Mouse (Mus musculus): ENCODE data around the gene Cytip.

Gene Cytip

DNA sequence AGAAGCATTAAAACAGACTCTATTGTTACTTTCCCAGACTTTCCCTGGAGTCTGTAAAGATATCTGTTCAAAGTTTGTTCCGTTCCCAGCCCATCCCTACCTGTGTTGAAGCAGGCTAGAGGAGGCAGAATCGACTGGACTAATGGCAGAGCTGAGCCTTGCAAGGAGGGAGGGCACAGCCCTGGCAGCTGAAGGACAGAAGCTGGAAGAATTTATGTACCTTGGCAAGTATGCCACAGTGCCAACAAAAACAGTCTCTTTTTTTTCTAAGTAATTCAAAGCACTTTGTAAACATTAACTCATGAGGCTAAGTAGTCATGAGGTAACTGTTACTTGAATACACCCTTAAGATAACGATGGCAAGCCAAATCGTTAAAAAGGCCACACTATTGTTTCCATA is at the start of gene Cytip:
Gene Cytip, minus strand, starts transcription at position 187 of the 400 bp plus-strand sequence.
- no peak for DNase-seq (ENCODE audit: low read depth, low spot score)

- no peak for DNase-seq (ENCODE audit: low read depth, low spot score)
Measured at GRCm38 (mm10) chr2:58240639-58241038, 45.3 kb upstream of the Cytip start.

DNA sequence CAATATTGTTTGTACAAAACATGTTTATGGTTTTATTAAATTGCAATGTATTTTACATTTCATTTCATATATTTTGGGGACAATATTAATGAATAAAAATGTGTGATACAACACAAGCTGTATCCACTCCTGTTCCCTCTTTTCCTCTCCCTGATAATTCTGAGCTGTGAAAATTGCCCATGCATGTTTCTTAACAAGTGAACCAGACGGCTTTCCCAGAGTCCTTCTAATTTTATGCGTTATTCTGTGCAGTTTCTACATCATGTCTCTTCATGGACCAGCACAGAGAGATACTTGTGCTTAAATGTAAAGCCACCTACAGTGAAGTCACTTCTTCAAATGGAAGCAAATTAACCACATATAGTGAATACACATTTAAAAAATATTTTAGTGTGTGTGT is 42.2 kb upstream of the Cytip start:
- no peak for DNase-seq (ENCODE audit: low read depth, low spot score)

DNA sequence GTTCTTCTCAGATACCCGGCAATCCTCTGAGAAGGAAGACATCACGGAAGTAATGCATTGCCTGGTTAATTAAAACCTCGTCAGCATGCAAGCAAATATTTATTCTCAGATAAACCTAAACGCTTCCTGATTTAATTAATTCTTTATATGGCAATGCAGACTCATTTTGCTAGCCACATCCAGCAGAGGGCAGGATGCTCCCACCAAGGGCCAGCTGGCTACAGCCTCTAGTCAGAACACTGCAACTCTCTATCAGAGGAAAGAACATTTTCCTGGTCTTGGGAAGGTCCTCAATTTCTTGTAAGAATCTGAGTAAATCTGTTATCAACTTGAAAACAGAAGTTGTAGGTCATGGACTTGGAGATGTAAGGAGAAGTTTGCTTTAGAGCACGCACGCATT is 4.1 kb upstream of the Cytip start:
- no peak for DNase-seq (ENCODE audit: low read depth, low spot score)

DNA sequence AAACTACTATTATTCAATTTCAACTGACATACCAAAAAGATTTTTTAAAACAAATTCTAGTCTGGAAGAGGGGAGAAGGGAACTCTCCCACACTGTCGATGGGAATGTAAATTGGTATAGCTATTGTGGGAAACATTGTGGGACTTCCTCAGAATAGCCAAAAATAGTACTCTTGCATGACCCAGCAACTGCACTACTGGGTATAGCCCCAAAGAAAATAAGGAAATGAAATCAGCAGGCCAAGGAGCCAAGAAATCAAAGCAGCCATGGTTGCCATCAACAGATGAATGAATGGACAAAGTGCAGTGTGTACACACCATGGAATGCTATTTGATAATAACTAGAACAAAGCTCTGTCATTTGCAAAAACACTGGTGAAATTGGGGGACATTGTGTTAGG is 1.5 kb upstream of the Cytip start:
- DNase-seq (ENCODE audit: low read depth, low spot score), result no peak

- DNase-seq (ENCODE audit: low read depth, low spot score), result no peak
Measured at GRCm38 (mm10) chr2:58194422-58195115, 763 bp downstream of the Cytip start.

GRCm38 (mm10) chr2:58192160-58192559 is 3.2 kb downstream of the Cytip start:
- no peak for DNase-seq (ENCODE audit: low read depth, low spot score)

DNA sequence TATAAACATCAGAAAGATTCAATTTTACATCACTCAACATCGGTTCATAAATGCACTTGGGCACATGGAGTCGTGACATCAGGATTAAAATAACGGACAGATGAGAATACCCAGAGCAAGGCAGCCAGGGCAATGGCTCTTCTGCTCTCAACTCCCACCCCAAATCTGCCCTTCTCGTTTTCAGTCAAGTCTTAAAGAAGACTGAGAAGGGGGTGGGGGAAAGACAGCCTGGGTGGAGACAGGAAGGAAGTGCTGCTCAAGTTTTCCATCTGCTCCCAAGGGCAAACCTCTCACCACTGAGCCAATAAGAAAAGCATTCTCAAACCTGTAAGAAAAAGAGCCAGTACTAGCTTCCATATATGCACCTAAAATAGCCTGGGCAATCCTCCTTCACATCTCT is 5.8 kb downstream of the Cytip start:
- DNase-seq (ENCODE audit: low read depth, low spot score), result no peak

GRCm38 (mm10) chr2:58188903-58189302 is 6.4 kb downstream of the Cytip start:
- DNase-seq (ENCODE audit: low read depth, low spot score), result peak; percentile 3

- DNase-seq (ENCODE audit: low read depth, low spot score), result no peak
Measured at GRCm38 (mm10) chr2:58187310-58188051, 7.9 kb downstream of the Cytip start.

DNA sequence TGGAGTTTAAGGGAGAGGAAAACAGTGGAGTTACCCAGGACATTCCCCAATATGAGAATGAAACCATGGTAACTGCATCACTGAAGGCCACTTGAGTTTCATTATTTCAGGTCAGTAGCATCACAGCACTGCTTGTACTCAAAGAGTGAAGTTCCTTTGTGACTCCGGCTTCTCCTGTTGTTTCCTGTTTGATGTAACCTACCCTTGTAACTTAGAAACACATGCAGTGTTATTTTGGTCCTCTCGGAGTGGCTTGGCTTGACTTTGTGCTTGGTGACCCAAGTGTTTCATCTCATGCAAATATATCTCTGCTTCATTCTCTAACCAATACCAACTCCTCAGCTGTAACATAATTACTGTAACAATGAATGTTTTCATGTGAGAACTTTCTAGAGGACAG is 11.1 kb downstream of the Cytip start:
- DNase-seq (ENCODE audit: low read depth, low spot score), result no peak

DNA sequence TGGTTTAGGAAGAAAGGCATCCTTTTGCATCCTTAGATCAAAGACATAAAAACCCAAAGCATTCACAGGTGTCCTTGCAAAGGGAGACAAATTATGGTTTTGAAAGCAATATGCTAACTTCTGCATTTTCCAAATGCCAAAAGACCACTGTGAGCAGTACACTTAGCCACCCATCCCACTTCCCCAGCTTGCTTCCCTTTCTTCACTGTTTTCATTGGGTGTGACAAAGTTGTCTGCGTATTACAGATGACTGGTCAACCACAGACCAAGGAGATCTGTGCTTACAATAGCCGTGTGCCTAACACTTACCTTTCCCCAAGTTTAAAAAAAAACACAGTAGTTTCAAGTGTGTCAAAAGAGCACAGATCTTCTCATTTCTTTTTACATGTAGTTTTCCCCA is 11.7 kb downstream of the Cytip start:
- DNase-seq (ENCODE audit: low read depth, low spot score), result no peak

GRCm38 (mm10) chr2:58180776-58181175 is 14.6 kb downstream of the Cytip start:
- no peak for DNase-seq (ENCODE audit: low read depth, low spot score)

DNA sequence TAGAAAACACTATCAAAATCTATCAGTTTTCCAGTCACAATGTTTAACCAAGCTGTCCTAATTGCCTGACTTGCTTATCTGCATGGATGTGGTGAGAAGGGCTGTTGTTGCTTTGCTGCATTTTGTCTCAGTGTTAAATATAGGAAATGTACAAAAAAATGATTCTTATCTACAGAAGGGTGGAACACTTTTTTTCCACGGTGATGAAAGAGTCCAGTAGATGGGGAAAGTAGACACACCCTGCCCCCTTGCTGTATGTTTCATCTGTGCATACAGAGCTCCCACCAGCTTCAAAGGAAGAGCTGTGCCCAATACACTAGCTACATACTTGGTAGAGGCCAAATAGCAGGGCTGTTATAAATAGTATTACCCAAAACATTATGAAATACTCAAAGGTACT is 16.3 kb downstream of the Cytip start:
- no peak for DNase-seq (ENCODE audit: low read depth, low spot score)

GRCm38 (mm10) chr2:58175392-58176291 is 19.7 kb downstream of the Cytip start:
- no peak for DNase-seq (ENCODE audit: low read depth, low spot score)

DNA sequence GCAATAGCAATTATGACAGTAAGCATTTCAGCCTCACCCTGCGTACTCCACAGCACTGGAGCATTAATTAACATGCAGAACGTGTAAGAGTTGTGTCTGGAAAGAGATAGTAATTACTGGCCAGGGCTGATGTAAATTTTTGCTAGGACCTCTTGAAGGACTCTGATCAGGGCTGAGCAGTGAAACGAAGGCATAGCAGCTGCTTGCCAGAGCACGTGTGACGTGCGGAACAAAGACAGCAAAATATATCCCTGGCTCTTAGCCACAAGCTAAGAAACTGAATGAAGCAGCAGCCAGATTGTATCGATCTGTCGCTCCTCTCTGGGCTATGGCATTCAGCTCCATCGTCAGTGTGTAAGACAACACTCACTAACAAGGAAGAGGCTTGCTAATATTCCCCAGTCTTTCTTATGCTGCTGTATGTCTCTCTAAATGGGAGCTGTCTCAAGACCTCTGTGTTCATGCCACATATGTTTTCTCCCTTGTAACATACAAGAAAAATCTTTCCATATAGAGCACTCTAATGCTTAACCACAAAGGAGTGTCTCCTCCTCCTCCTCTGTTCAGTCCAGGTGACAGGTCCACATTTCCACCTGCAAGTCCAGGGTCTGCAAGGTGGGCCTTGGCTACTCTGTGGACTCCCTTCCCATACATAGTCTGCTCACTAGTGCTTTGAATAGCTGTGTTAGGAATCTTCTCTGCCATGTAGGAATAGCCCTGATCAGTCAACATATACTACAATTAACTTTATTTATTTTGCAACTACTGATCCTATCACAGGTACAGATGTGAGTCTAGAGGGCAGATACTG is 20.7 kb downstream of the Cytip start:
- DNase-seq (ENCODE audit: low read depth, low spot score), result no peak

DNA sequence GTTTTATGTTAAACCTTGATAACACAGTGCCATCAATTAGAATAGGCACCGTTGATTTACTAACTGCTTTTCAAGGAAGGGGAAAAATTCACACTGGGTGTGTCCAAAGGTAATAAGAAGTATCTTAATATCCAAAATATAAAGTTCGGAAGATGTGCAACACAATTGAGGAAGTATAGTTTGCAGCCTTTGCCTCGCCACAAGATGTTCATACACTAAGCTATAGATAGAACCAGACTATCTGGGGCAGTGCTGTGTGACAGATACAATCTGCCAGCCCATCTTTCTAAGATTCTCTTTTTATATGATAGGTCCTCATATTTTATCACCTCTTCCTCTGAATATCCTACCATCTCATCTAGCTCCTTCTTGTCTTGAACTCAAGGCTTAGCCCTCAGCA is 22.4 kb downstream of the Cytip start:
- no peak for DNase-seq (ENCODE audit: low read depth, low spot score)

DNA sequence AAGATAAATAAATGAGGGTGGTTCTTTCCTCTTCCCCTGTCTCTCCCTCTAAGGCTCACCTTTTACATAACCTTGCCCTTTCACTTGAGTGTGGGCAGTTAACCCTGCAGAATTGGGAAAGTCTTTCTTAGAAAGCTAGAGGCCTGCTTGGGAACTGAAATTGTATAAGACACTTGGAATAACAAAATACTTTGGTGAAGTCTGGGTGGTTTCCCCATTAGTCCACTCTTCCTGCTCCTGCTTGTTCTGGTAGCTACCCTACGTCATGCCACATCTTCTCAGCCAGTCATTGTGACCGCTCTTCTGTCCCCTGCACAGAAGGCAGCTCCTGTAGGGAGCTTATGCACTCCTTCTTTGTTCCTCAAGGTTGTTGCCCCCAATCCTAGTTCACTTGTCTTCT is 26.2 kb downstream of the Cytip start:
- no peak for DNase-seq (ENCODE audit: low read depth, low spot score)

- no peak for DNase-seq (ENCODE audit: low read depth, low spot score)
Measured at GRCm38 (mm10) chr2:58167654-58168053, 27.7 kb downstream of the Cytip start.

DNA sequence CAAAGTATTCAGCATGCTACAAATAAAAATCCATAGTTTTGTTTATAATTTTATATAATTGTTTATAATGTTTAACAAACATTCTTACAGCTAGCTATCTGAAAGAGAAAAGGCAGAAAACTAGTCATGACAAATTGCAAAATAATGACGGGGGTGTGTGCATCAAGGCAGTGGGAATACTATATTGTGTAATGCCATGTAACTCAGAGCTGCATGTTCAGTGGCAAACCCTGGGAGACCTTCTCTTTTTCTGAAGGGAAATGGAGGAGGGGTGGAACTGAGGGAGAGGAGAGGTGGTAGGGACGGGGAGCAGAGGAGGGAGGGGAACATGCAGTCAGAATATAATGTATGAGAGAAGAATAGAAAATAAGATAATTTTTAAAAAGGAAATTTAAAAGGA is 28.6 kb downstream of the Cytip start:
- no peak for DNase-seq (ENCODE audit: low read depth, low spot score)

GRCm38 (mm10) chr2:58163457-58164181 is 31.7 kb downstream of the Cytip start:
- DNase-seq (ENCODE audit: low read depth, low spot score), result no peak

Measured in WW6 (cell line).